Mouse (Mus musculus): ENCODE measurements around the gene Fxyd1.

The Fxyd1 gene

DNA sequence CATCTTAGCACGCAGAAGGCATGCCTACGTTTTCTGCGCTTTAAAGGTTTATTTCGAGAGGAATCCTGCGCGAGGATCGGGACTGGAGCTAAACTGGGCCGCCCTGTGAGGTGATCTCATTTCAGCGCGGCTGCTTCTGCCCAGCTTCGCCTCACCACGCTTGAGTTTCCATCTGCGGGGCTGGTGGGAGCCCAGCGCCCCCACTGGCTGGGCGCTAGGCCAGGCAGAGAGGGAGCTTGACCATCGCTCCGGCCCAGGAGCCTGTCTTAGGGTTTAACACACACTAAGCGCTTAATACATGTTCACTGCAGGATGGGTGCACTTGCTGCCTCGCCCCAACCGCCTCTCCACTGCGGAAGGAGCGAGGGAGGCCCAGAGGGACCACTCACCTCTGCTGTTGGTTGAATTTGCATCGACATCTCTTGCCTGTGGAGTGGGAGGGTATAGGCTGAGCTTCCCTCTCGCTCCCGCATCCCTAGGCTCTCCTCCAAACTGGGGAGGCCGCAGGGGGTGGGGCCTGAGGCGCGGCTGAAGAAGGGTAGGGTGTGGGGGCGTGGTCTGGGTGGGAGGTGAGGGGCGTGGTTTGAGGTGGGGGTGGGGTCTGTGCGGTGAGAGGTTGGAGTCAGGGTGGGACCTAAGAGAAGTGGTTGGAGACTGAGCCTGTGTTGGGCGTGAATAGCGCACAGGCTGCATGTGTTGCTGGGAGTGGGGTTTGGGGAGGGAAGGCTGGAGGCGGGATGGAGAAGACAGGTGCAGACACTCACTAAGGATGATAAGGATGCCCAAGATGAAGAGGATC is 4.2 kb downstream of the Fxyd1 start:
- peak; percentile 77 to 80 for DNase-seq (ENCODE audit: low spot score in 2 of 2)

DNA sequence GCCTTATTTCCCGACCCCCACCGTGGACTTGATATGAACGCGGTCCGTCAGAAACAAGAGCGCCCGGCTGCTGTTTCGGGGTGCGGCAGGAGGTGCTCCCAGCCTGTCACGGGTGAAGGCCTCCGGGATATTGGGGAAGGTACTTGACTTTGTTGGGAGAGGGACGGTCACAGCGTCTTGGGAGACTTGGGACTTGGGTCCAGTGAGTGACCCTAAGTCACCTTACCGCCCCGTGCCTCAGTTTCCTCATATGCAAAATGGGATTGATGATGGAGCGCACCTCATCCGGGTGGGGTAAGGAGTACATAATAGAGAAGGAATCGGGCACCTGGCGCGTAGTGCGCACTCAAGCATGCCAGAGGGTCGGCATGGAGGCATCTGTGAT is 4.8 kb downstream of the Fxyd1 start:
- no peak for DNase-seq (ENCODE audit: low spot score in 2 of 2)

- no peak for DNase-seq (ENCODE audit: low spot score in 2 of 2)
These were observed 5.5 kb downstream of the Fxyd1 start, which contains the start of gene Fxyd7 for GRCm38 (mm10) chr7:31051321-31052021. TSS of gene Fxyd7 (minus strand) at chr7:31051467.

DNA sequence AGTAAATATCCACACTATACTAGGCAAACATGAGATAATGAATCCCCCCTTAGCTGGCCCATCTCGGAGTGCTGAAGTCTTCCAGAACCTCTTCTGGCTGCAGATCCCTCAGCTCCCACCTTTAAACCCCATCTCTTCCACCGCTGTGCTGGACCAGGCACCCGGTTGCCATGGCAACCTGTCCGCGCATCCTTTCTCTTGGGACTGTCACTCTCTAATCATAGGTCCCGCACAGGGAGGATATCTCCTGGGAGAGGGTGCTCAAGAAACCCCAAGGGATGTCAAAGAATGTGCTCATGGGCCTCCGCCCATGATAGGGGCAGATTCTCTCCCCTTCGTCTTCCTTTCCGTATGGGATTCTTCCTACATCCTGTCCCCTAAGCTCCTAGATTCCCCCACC is 6.1 kb downstream of the Fxyd1 start:
- DNase-seq (ENCODE audit: low spot score in 2 of 2) = peak; percentile 52 to 72

DNA sequence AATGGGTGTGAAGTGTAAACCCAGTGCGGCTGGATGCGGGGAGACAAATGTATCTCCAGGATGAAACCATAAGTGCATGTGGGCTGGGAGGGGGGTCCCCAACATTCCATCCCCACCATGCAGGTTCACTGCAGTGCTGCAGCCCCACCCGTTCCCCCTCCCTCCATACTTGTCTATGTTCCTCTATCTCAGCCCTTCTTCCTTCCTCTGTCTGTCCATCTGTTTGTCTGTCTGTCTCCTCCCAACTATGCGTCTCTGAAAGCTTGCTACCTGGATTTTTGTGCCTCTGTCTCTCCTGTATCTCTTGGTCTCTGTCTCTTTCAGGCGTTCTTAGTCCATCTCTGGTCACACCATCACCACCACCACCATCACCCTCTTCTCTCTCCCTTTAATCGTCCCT is 6.5 kb downstream of the Fxyd1 start:
- no peak for DNase-seq (ENCODE audit: low spot score in 2 of 2)

DNA sequence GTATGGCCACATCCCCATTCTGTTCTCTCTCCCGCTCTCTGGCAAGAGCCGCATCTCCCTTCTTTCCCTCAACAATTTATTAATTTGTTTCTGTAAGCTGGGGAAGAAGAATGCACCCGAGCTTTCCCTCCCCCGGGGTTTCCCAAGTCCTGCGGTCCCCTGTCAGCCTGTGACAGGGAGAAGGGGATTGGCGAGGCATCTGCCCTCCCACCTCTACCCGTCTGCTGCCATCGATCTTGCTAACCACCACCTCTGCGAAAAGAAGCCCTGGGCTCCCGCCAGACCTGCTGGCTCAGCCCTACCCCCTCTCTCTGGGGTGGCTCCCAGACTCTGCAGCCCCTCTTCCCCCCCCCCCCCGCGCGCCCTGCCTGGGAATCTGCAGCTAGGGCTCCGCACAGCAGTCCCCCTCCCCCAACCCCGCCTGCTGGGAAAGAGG is 7.1 kb downstream of the Fxyd1 start:
- DNase-seq (ENCODE audit: low spot score in 2 of 2) = peak; percentile 56 to 65

GRCm38 (mm10) chr7:31049135-31049845 is 7.7 kb downstream of the Fxyd1 start:
- DNase-seq (ENCODE audit: low spot score in 2 of 2) = peak in 1 of 2 experiments; percentile 41

- no peak for DNase-seq (ENCODE audit: low spot score in 2 of 2)
These were observed 14.5 kb downstream of the Fxyd1 start, which contains the start of gene Fxyd5 for GRCm38 (mm10) chr7:31042431-31042910. TSS of gene Fxyd5 (minus strand) at chr7:31042481.

DNA sequence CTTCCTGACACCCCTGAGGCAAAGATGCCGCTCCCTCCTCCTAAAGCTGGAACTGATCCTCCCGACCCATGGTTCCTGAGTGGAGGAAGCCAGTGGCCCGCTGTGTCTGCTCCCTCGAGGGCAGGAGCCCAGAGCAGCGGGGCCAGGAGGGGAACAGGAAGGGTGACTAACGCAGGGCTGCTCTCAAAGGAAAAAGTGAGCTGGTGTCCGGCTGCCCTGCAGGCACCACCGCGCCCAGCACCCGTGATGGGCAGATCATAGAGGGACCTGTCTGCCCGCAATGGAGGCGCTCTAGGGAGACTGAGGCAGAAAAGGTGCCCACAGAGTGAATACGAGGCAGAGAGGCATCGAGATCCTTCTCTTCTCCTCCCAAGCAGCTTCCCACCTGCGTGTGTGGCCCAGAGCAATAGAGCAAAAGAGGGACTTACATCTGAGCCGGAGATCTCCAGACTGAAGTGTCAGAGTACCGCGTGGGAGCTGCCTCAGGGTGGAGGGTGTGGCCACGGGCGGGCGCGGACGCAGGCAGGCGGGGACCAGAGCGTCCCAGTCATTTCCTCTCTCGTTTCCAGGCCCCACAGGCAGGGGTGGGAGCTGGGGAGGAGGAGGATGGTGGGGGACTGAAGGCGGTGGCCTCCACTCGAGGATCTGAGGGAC is 15.2 kb downstream of the Fxyd1 start:
- DNase-seq (ENCODE audit: low spot score in 2 of 2) = no peak

DNA sequence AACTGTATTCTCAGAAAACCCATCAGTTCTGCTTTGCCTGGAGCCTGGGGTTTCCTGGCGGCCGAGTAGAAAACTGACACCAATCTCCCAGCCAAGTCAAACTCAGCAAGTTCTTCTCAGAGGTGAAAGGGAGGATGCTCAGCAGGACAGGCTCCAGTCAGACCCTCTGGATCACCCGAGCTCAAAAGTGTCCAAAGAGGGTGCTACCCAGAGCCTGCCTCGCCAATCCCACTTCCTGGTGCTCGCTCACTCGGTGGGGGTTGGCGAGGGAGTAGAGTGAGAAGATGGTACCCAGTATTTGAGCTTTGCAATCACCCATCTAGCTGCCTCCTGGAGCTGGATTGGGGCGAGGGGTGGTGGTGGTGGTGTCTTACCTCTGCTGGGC is 16.0 kb downstream of the Fxyd1 start:
- DNase-seq (ENCODE audit: low spot score in 2 of 2) = no peak

GRCm38 (mm10) chr7:31040281-31041022 is 16.5 kb downstream of the Fxyd1 start:
- no peak for DNase-seq (ENCODE audit: low spot score in 2 of 2)

DNA sequence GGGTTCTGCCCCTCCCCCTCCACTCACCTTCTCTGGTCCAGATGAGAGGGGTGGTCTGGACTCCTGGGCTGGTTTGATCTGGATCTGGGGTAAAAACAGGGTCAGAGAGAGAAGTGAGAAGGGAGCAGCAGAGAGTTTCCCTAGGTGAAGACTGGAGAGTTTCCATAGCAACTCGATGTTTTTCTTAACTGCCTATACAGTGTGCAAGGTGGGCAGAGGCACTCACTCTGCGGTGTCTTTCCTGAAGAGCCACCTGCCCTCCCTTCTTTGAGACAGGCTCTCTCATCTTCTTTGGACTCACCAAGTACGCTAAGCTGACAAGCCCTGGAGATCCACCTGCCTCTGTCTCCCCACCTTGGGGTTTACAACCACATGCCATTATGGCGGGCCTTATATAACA is 18.0 kb downstream of the Fxyd1 start:
- no peak for DNase-seq (ENCODE audit: low spot score in 2 of 2)

DNA sequence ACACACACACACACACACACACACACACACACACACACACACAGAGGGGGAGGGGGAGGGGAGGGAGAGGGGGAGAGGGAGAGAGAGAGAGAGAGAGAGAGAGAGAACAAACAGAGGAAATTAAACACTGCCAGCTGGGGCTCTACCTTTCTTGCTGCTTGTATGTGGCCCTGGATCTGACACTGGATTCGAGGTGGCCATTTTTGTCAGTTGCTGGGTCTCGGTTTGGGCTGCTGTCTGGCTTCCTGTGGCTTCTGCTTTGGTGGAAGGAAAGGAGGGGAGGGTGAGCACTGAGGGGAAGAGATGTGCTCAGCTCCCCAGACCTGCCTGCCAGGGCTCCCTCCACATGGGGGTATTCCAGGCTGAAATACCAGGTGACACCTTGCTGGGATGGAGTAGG is 19.3 kb downstream of the Fxyd1 start:
- no peak for DNase-seq (ENCODE audit: low spot score in 2 of 2)

GRCm38 (mm10) chr7:31036917-31037316 is 20.1 kb downstream of the Fxyd1 start:
- DNase-seq (ENCODE audit: low spot score in 2 of 2) = no peak

- DNase-seq (ENCODE audit: low spot score in 2 of 2) = no peak
These were observed 21.7 kb downstream of the Fxyd1 start for GRCm38 (mm10) chr7:31035291-31035690.

DNA sequence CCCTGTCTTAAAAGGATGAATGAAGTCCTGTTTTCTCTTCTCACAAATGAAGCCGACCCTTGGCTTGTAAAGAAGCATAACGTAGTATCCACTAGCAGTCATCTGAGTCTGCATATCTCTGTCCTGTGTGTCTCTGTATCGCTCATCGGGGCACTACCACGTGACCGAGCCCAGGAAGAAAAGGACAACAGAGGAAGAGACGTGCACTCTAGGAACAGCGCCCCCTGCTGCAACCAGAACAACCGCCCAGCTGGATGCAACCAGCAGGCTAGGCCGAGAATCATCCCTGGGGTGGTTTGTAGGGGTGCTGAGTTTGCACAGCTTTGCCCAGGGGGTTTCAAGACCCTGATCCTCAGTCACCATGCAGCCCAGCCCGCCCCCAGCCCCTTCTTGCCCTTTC is 22.2 kb downstream of the Fxyd1 start:
- DNase-seq (ENCODE audit: low spot score in 2 of 2) = no peak

DNA sequence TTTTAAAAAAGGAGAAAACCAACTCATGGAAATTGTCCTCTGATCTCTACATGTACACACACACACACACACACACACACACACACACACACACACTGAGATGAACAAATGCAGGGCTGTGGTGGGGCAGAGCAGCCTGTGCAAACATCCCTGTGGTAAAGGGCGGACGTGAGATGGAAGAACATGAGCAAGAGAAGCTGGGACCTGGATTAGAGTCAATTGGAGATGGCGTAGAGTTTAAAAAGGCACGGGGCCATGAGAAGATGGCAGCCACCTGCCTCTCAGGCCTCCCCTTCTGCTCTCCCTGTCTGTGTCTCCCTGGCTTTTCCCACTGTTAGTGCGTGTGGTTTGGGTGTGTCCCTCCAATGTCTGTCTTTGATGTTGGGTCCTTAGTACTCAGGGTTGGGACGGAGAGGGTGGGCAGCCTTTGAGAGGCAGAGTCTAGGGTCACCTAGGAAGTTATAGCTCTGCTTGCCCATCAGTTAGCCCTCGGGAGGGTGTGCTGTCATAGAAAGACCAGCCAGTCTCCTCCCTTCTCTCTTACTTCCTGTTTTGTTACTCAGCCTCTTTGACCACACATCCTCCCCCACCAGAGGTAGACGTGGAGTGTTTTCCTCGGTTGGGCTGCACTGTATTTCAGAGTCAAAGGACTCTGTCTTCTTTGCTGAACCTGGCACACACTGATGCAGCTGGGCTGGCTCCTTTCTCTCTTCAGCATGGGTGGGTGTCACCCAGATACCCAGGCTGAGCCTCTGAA is 23.4 kb downstream of the Fxyd1 start:
- no peak for DNase-seq (ENCODE audit: low spot score in 2 of 2)

- DNase-seq (ENCODE audit: low spot score in 2 of 2) = no peak
These were observed 25.3 kb downstream of the Fxyd1 start for GRCm38 (mm10) chr7:31031731-31032130.

DNA sequence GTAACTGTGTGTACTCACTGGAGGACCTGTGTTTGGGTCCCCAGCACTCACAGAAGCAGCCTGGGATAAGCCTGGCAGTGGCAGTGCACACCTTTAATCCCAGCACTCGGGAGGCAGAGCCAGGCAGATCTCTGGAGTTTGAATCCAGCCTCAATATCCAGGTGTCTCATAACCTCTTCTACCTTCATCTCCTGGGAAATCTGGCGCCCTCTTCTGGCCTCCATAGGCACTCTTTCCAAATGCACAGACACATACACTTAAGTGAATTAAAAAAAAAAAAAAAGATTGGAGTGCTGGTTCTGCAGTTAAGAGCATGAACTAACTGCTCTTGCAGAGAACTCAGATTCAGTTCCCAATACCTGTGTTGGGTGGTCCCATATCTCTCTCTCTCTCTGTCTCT is 26.3 kb downstream of the Fxyd1 start:
- DNase-seq (ENCODE audit: low spot score in 2 of 2) = no peak

GRCm38 (mm10) chr7:31028609-31029008 is 28.4 kb downstream of the Fxyd1 start:
- no peak for DNase-seq (ENCODE audit: low spot score in 2 of 2)
